Mouse (Mus musculus): ENCODE measurements around the gene Sapcd1. TPM values are rescaled to one million over a fixed set of nuclear protein-coding genes. Genes with fewer than 3 reads are reported as not detected.

Gene Sapcd1
- polyA plus RNA-seq, 2 experiments: 2.5 to 2.7 TPM

- no peak for TF ChIP-seq EP300 (IDR thresholded peaks at IDR 0.05; ENCODE audit: low read depth)
- TF ChIP-seq CTCF (IDR thresholded peaks at IDR 0.05; ENCODE audit: low read depth): no peak
- Histone ChIP-seq H3K27ac (peak overlapping the region; percentile 81), H3K36me3 (replicated peaks; ENCODE audit: control insufficient read depth, insufficient read depth, low read depth) (no peaks in the 10 kb centered on the region), H3K4me2 (ENCODE audit: low read depth) (peak overlapping the region; percentile 98), H3K27me3 (ENCODE audit: control insufficient read depth, insufficient read depth, low read length) (no peaks in the 10 kb centered on the region), H3K9me3 (ENCODE audit: control insufficient read depth, low read length) (no peaks in the 10 kb centered on the region), H3K4me1 (replicated peaks; ENCODE audit: control insufficient read depth in 2 of 2, insufficient read depth in 2 of 2, low read length in 1 of 2) (peaks cover 57% of the 10 kb centered on the region in 2 experiments), H3K9ac (replicated peaks) (peak overlapping the region; percentile 94), H3K4me3 (ENCODE audit: insufficient read depth in 1 of 2, low read depth in 2 of 2, low read length in 2 of 2) (peak overlapping the region; percentile 68 to 70)
- 2% methylated on average over 43 of the region's 48 CpGs for WGBS (ENCODE audit: insufficient replicate concordance)
- DNase-seq (ENCODE audit: low read depth in 3 of 3, low spot score in 3 of 3) (no peak), ATAC-seq (ENCODE audit: insufficient read depth) (peak; percentile 0; the same call in 1 of the 2 replicates)
Observed at GRCm38 (mm10) chr17:35045807-35046680, 18.2 kb upstream of the Sapcd1 start.

GRCm38 (mm10) chr17:35044904-35045806 is 17.3 kb upstream of the Sapcd1 start:
- peak; percentile 55 to 78 (median 55) for DNase-seq (ENCODE audit: low read depth in 3 of 3, low spot score in 3 of 3)
- peaks cover 57% of the 10 kb centered on the region in 2 experiments for H3K4me1 ChIP-seq (replicated peaks; ENCODE audit: control insufficient read depth in 2 of 2, insufficient read depth in 2 of 2, low read length in 1 of 2)
- H3K9me3 ChIP-seq (ENCODE audit: control insufficient read depth, low read length): no peaks in the 10 kb centered on the region
- no peaks in the 10 kb centered on the region for H3K36me3 ChIP-seq (replicated peaks; ENCODE audit: control insufficient read depth, insufficient read depth, low read depth)
- 24% methylated on average over 7 of the region's 7 CpGs for WGBS (ENCODE audit: insufficient replicate concordance)
- H3K27me3 ChIP-seq (ENCODE audit: control insufficient read depth, insufficient read depth, low read length): no peaks in the 10 kb centered on the region
- peak overlapping the region; percentile 68 to 70 for H3K4me3 ChIP-seq (ENCODE audit: insufficient read depth in 1 of 2, low read depth in 2 of 2, low read length in 2 of 2)
- TF ChIP-seq EP300 (IDR thresholded peaks at IDR 0.05; ENCODE audit: low read depth) (peak; percentile 80), CTCF (IDR thresholded peaks at IDR 0.05; ENCODE audit: low read depth) (no peak)
- peak overlapping the region; percentile 94 for H3K9ac ChIP-seq (replicated peaks)
- peak overlapping the region; percentile 98 for H3K4me2 ChIP-seq (ENCODE audit: low read depth)
- ATAC-seq (ENCODE audit: insufficient read depth): peak; percentile 32; the same call in 1 of the 2 replicates
- H3K27ac ChIP-seq: peak overlapping the region; percentile 81

GRCm38 (mm10) chr17:35043794-35044193 is 16.0 kb upstream of the Sapcd1 start:
- no peak overlapping the region for H3K4me3 ChIP-seq (ENCODE audit: insufficient read depth in 1 of 2, low read depth in 2 of 2, low read length in 2 of 2)
- no peaks in the 10 kb centered on the region for H3K27me3 ChIP-seq (ENCODE audit: control insufficient read depth, insufficient read depth, low read length)
- H3K4me2 ChIP-seq (ENCODE audit: low read depth): peak overlapping the region; percentile 98; the same call in 1 of the 2 replicates
- DNase-seq (ENCODE audit: low read depth in 3 of 3, low spot score in 3 of 3): no peak
- ATAC-seq (ENCODE audit: insufficient read depth): no peak
- no peaks in the 10 kb centered on the region for H3K9me3 ChIP-seq (ENCODE audit: control insufficient read depth, low read length)
- no peak overlapping the region; the same call in 1 of the 2 replicates for H3K9ac ChIP-seq (replicated peaks)
- no peak overlapping the region for H3K27ac ChIP-seq
- H3K4me1 ChIP-seq (replicated peaks; ENCODE audit: control insufficient read depth in 2 of 2, insufficient read depth in 2 of 2, low read length in 1 of 2): peaks cover 45% of the 10 kb centered on the region in 2 experiments
- WGBS (ENCODE audit: insufficient replicate concordance): 72% methylated on average over 4 of the region's 4 CpGs
- TF ChIP-seq EP300 (IDR thresholded peaks at IDR 0.05; ENCODE audit: low read depth): no peak
- TF ChIP-seq CTCF (IDR thresholded peaks at IDR 0.05; ENCODE audit: low read depth): no peak
- H3K36me3 ChIP-seq (replicated peaks; ENCODE audit: control insufficient read depth, insufficient read depth, low read depth): no peaks in the 10 kb centered on the region

GRCm38 (mm10) chr17:35039121-35039873 is 11.5 kb upstream of the Sapcd1 start:
- TF ChIP-seq CTCF (IDR thresholded peaks at IDR 0.05; ENCODE audit: low read depth): no peak
- TF ChIP-seq EP300 (IDR thresholded peaks at IDR 0.05; ENCODE audit: low read depth): no peak
- Histone ChIP-seq H3K9me3 (ENCODE audit: control insufficient read depth, low read length) (no peaks in the 10 kb centered on the region), H3K9ac (replicated peaks) (no peak overlapping the region), H3K4me2 (ENCODE audit: low read depth) (no peak overlapping the region), H3K4me1 (replicated peaks; ENCODE audit: control insufficient read depth in 2 of 2, insufficient read depth in 2 of 2, low read length in 1 of 2) (peaks cover 9 to 17% of the 10 kb centered on the region in 2 experiments), H3K27ac (no peak overlapping the region), H3K36me3 (replicated peaks; ENCODE audit: control insufficient read depth, insufficient read depth, low read depth) (no peaks in the 10 kb centered on the region), H3K27me3 (ENCODE audit: control insufficient read depth, insufficient read depth, low read length) (no peaks in the 10 kb centered on the region), H3K4me3 (ENCODE audit: insufficient read depth in 1 of 2, low read depth in 2 of 2, low read length in 2 of 2) (no peak overlapping the region)
- ATAC-seq (ENCODE audit: insufficient read depth) (no peak), DNase-seq (ENCODE audit: low read depth in 3 of 3, low spot score in 3 of 3) (no peak)
- 73% methylated on average over 11 of the region's 11 CpGs for WGBS (ENCODE audit: insufficient replicate concordance)
